Mouse (Mus musculus) lung, embryonic 14.5 days (tissue): ENCODE data around the gene Slc10a7. TPM values are rescaled to one million over a fixed set of nuclear protein-coding genes. Genes with fewer than 3 reads are reported as not detected.

ENCODE experiments used
- ATAC-seq: fragments of 200-750 bp; cut with Nextera tagmentation; 2 replicates; pipeline ENCODE4 v1.8.0; 2017; ENCODE audit warnings: mild to moderate bottlenecking, moderate TSS enrichment, moderate library complexity; ENCODE audit not compliant: insufficient read depth
- DNase-seq: peaks from one replicate; pipeline ENCODE4 v3.0.0-alpha.2; 2015
- H3K27ac ChIP-seq: fragments of 300-500 bp; sonication (generic); 2 replicates; pipeline ENCODE4 v1.5.1; 2014; ENCODE audit warnings: low read depth, mild to moderate bottlenecking, moderate library complexity
- H3K27me3 ChIP-seq: fragments of 300-500 bp; sonication (generic); 2 replicates; pipeline ENCODE4 v1.6.1; 2014; ENCODE audit warnings: low read length, control low read depth; ENCODE audit not compliant: insufficient read depth
- H3K36me3 ChIP-seq: fragments of 300-500 bp; sonication (generic); 2 replicates; pipeline ENCODE4 v1.6.1; 2014; ENCODE audit warnings: control low read depth; ENCODE audit not compliant: insufficient read depth
- H3K4me1 ChIP-seq: fragments of 300-500 bp; sonication (generic); 2 replicates; pipeline ENCODE4 v1.6.1; 2014; ENCODE audit warnings: antibody characterized with exemption, control low read depth; ENCODE audit not compliant: insufficient read depth
- H3K4me2 ChIP-seq: fragments of 300-500 bp; sonication (generic); 2 replicates; pipeline ENCODE4 v1.6.1; 2014; ENCODE audit warnings: mild to moderate bottlenecking
- H3K4me3 ChIP-seq: fragments of 300-500 bp; sonication (generic); 2 replicates; pipeline ENCODE4 v1.5.1; 2014; ENCODE audit warnings: low read depth, low read length
- H3K9ac ChIP-seq: fragments of 300-500 bp; sonication (generic); 2 replicates; pipeline ENCODE4 v1.6.1; 2014
- H3K9me3 ChIP-seq: fragments of 300-500 bp; sonication (generic); 2 replicates; pipeline ENCODE4 v1.6.1; 2016; ENCODE audit warnings: low read depth, low read length, control low read depth
- CTCF ChIP-seq: IDR thresholded peaks from 2 replicates; pipeline ENCODE4 v1.5.1; 2016; ENCODE audit warnings: antibody characterized with exemption, low read depth
- WGBS: fragments of 180-500 bp; shearing (Covaris S2); extraction: QIAGEN DNeasy Blood & Tissue Kit; methylation state at CpG from one replicate; pipeline ENCODE4 v1.1.7; 2014; 5-methylcytosine and 5-hydroxymethylcytosine counted together
- polyA plus RNA-seq: library from polyadenylated mRNA; unstranded; fragments of >200 nt; fragmentation: Nextera tagmentation; extraction: Ambion mirVana; gene quantifications from 2 replicates; pipeline ENCODE4 v1.2.1, GENCODE M21; 2014

Gene Slc10a7
- polyA plus RNA-seq, 1 experiment from 2014 or later, result 12.1 TPM

DNA sequence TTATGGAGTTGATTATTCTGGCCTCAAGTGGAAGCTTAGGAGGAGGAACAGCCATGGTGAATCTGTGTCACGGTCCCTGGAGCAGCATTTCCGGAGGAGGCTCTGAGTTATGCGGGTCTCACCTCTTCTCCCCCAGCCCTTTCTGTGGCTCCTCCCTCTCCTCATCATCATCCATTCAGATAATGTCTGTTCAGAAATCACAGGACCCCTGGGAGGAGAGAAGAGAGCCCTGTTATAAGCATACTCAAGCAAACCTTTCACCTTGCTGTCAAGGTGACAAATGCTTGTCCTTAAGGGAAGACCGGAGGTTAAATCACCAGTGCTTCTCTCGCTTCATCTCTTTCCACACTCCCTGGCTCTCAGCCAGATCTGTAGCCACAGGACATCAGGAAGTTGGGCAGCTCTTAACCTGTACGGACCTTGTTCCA is 86.3 kb downstream of the Slc10a7 start:
- WGBS, result 16% methylated on average over 6 of the region's 6 CpGs
- no peaks in the 10 kb centered on the region for H3K27me3 ChIP-seq
- 0 out of 2 replicates have a peak, but pooled peaks have one; percentile 31 for ATAC-seq
- peak; percentile 44 for DNase-seq
- no peak overlapping the region for H3K4me3 ChIP-seq
- no peak overlapping the region for H3K4me2 ChIP-seq
- H3K4me1 ChIP-seq, result no peaks in the 10 kb centered on the region
- no peaks in the 10 kb centered on the region for H3K9me3 ChIP-seq
- no peaks in the 10 kb centered on the region for H3K36me3 ChIP-seq
- no peak overlapping the region for H3K27ac ChIP-seq
- H3K9ac ChIP-seq, result no peak overlapping the region
- TF ChIP-seq CTCF, result no peak

DNA sequence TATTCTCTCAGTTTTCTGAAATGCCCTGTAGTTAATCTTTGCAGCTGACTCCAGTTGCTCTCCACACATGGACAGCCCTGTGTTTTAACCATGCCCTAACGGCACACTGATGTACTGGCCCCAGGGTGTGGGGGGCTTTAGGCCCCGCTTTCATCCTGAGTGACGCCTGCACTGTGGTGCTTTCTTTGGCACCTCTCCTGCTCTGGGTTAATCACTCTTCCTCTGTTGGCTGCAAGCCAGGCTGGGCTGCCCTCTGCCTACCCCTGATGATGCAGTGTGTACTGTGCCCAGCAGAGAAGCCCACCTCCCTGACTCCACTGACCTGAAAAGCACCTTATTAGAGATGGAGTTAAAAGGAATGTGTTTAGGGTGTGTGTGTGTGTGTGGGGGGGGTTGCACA is 89.1 kb downstream of the Slc10a7 start:
- ATAC-seq, result peak; percentile 69; the same call in 1 of the 2 replicates
- H3K4me3 ChIP-seq, result no peak overlapping the region
- no peaks in the 10 kb centered on the region for H3K9me3 ChIP-seq
- no peak overlapping the region for H3K4me2 ChIP-seq
- H3K27ac ChIP-seq, result no peak overlapping the region
- H3K36me3 ChIP-seq, result no peaks in the 10 kb centered on the region
- no peak overlapping the region for H3K9ac ChIP-seq
- WGBS, result 23% methylated on average over 3 of the region's 3 CpGs
- TF ChIP-seq CTCF, result no peak
- no peaks in the 10 kb centered on the region for H3K27me3 ChIP-seq
- no peaks in the 10 kb centered on the region for H3K4me1 ChIP-seq
- DNase-seq, result peak; percentile 57

- Histone ChIP-seq H3K27me3 (no peaks in the 10 kb centered on the region), H3K9me3 (no peaks in the 10 kb centered on the region), H3K36me3 (peaks cover 10% of the 10 kb centered on the region; the same call in 1 of the 2 replicates), H3K4me3 (no peak overlapping the region), H3K4me1 (no peaks in the 10 kb centered on the region), H3K4me2 (no peak overlapping the region), H3K9ac (no peak overlapping the region), H3K27ac (no peak overlapping the region)
- WGBS, result 97% methylated on average over 5 of the region's 5 CpGs
- TF ChIP-seq CTCF, result no peak
- DNase-seq (no peak), ATAC-seq (no peak)
Observed at GRCm38 (mm10) chr8:78603084-78603483, 93.9 kb downstream of the Slc10a7 start.

DNA sequence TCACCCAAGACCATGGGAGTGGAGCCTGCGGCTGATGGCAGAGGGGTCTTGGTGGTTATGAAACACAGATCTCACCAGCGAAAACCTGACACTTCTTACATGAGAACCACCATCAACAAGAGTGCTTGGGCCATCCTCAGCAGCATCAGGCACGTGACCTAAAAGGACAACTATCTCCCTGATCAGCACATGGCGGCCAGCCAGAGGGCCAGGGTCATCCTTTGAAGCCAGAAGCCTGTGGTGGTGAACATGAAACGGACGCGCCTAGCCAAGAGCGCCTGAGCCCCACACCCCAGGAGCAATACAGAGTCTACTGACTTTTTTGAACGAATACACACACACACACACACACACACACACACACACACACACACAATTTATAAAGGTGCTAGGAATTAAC is 95.3 kb downstream of the Slc10a7 start:
- ATAC-seq (no peak), DNase-seq (no peak)
- Histone ChIP-seq H3K4me1 (no peaks in the 10 kb centered on the region), H3K36me3 (peaks cover 10% of the 10 kb centered on the region; the same call in 1 of the 2 replicates), H3K4me3 (no peak overlapping the region), H3K4me2 (no peak overlapping the region), H3K9ac (no peak overlapping the region), H3K9me3 (no peaks in the 10 kb centered on the region), H3K27me3 (no peaks in the 10 kb centered on the region), H3K27ac (no peak overlapping the region)
- TF ChIP-seq CTCF, result no peak
- 88% methylated on average over 9 of the region's 9 CpGs for WGBS

GRCm38 (mm10) chr8:78609301-78609700 is 100.2 kb downstream of the Slc10a7 start:
- Histone ChIP-seq H3K36me3 (peaks cover 8% of the 10 kb centered on the region; the same call in 1 of the 2 replicates), H3K9me3 (no peaks in the 10 kb centered on the region), H3K27ac (no peak overlapping the region), H3K9ac (no peak overlapping the region), H3K4me1 (no peaks in the 10 kb centered on the region), H3K4me3 (no peak overlapping the region), H3K4me2 (no peak overlapping the region), H3K27me3 (no peaks in the 10 kb centered on the region)
- no peak for TF ChIP-seq CTCF
- DNase-seq (no peak), ATAC-seq (no peak)
- WGBS, result 68% methylated on average over 10 of the region's 10 CpGs

GRCm38 (mm10) chr8:78611019-78611418 is 101.9 kb downstream of the Slc10a7 start:
- ATAC-seq (no peak), DNase-seq (no peak)
- no peak overlapping the region for H3K4me2 ChIP-seq
- no peaks in the 10 kb centered on the region for H3K9me3 ChIP-seq
- H3K27ac ChIP-seq, result no peak overlapping the region
- 0 out of 2 replicates have a peak, but pooled peaks cover 4% of the 10 kb centered on the region for H3K36me3 ChIP-seq
- no peak overlapping the region for H3K4me3 ChIP-seq
- no peaks in the 10 kb centered on the region for H3K4me1 ChIP-seq
- no peak overlapping the region for H3K9ac ChIP-seq
- WGBS, result 86% methylated on average over 6 of the region's 6 CpGs
- H3K27me3 ChIP-seq, result no peaks in the 10 kb centered on the region
- TF ChIP-seq CTCF, result no peak

- no peak overlapping the region for H3K4me3 ChIP-seq
- no peak overlapping the region for H3K9ac ChIP-seq
- TF ChIP-seq CTCF, result no peak
- H3K4me2 ChIP-seq, result no peak overlapping the region
- WGBS, result 69% methylated on average over 4 of the region's 4 CpGs
- no peak for ATAC-seq
- H3K9me3 ChIP-seq, result no peaks in the 10 kb centered on the region
- H3K4me1 ChIP-seq, result no peaks in the 10 kb centered on the region
- no peak for DNase-seq
- no peaks in the 10 kb centered on the region for H3K36me3 ChIP-seq
- no peak overlapping the region for H3K27ac ChIP-seq
- H3K27me3 ChIP-seq, result no peaks in the 10 kb centered on the region
Observed at GRCm38 (mm10) chr8:78622362-78622761, 113.2 kb downstream of the Slc10a7 start.

GRCm38 (mm10) chr8:78623972-78624371 is 114.8 kb downstream of the Slc10a7 start:
- no peak overlapping the region for H3K27ac ChIP-seq
- no peaks in the 10 kb centered on the region for H3K9me3 ChIP-seq
- no peaks in the 10 kb centered on the region for H3K36me3 ChIP-seq
- H3K27me3 ChIP-seq, result no peaks in the 10 kb centered on the region
- no peak for TF ChIP-seq CTCF
- H3K4me3 ChIP-seq, result no peak overlapping the region
- 82% methylated on average over 5 of the region's 5 CpGs for WGBS
- no peak overlapping the region for H3K4me2 ChIP-seq
- peak; percentile 33 for DNase-seq
- H3K9ac ChIP-seq, result no peak overlapping the region
- ATAC-seq, result no peak
- H3K4me1 ChIP-seq, result no peaks in the 10 kb centered on the region
